Mouse (Mus musculus) kidney, postnatal 36 days (tissue): ENCODE results near the gene Il4.
A peak's percentile ranks its signal among the peaks of the same experiment; 100 is the strongest.

Experiments
- DNase-seq, 2 experiments: peaks; one replicate each; pipeline ENCODE4 v3.0.0; 2021 to 2022; ENCODE audit warnings: mixed read lengths in 2 of 2

Il4 gene

DNA sequence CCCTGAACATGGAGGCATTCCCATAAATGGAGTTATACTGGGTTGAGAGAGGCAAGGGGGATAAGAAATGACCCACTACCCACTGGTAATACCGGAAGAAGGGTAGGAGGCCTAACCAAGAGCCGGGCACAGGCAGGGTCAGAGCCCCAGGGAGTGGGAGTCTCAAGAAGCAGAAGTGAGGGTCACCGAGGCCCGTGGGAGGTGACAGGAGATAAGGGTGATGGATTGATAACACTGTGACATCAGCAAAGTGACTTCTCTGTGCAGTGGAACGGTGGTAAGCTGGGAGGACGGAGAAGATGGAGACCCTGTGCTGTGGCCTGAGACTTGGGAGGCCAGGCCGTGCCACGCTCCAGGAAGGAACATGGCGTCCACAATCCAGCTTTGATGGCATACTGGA, 5.1 kb upstream of the Il4 start:
- DNase-seq: no peak

DNA sequence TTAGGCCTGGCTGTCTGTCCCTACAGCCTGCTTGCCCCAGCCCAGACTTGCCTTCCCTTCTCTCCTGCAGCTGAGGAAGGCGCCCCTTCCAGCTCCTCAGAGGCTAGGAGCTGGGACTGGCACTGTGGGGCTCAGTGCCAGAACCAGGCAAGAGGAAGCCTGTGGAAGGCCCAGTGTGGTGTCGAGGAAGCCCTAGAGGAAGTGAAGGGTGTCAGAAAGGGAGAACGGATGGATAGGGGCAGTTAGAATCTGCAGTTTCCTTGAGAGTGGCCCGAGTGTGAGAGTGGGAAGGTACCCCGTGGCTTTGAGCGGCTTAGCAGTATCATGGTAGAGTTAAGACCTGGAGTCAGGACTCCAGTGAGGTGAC, 4.0 kb upstream of the Il4 start:
- DNase-seq: no peak

DNA sequence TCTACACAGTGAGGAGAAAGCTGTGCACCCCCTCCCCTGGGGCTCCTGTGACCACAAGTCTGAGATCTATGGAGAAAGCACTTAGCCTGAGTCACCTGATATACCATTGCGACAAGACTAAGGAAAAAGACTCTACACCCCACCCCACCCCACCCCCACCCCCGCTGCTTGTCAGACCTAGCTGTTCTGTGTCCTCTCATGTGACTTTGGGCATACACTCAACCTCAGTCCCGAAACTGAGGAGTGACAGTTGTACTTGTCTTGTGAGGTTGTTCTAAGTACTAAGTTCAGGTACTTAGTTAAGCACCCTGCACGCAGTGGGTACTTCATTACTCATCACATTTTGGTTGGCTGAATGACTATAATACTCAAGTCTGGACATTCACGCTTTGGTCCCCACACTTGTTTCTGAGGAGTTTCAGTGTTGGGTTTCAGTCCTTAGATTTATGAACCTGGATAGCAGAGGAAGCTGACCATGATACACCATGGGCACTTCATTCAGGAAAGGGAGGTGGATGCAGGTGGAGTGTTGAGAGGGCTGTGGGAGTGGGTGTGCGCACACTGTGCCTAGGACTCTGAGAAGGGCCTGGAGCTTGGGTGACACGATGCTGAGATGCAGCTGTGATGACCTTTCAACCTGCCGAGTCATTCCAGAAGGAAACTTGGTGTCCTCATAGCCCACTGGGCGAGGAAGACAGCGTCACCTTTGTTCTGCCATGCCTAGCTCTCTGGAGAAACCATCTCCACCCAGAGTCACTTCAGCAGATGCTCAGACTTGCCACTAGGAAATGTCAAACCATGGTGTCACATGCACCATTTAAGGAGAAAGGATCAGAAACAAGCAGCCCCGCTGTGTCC, 3.3 kb upstream of the Il4 start:
- DNase-seq: no peak

DNA sequence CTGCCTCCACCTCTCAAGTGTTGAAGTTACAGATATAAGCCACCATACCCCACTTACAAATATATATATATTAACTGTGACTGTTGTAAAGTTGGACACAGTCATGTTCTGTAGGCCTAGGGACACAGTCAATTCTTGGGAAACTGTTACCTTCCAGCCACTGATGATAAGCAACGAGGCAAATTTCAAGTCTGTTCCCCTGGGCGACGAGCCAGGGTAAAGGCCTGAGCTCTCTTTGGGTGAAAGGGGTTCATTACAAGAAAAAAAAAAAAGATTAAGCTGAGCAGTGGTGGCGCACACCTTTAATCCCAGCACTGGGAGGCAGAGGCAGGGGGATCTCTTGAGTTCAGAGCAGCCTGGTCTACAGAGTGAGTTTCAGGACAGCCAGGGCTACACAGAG, 1.6 kb upstream of the Il4 start:
- no peak for DNase-seq

DNA sequence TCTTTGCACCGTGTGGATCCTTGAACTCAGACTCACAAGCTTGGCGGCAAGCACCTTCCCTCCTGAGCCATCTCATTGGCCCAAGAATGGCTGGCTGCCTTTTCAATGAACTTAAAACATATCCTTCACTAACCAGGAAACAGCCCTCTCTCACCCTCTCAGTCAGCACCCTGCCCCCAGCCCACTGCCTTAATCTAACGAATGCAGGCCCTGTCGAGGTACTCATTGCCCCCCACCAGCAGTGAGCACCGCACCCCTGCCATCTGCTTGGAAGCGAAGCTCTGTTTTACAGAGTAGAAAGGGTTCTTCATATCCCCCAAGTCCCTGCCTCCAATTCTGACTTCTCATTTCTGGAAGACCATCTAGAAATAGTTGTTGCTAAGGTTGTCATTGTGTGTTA, 959 bp upstream of the Il4 start:
- no peak for DNase-seq

DNA sequence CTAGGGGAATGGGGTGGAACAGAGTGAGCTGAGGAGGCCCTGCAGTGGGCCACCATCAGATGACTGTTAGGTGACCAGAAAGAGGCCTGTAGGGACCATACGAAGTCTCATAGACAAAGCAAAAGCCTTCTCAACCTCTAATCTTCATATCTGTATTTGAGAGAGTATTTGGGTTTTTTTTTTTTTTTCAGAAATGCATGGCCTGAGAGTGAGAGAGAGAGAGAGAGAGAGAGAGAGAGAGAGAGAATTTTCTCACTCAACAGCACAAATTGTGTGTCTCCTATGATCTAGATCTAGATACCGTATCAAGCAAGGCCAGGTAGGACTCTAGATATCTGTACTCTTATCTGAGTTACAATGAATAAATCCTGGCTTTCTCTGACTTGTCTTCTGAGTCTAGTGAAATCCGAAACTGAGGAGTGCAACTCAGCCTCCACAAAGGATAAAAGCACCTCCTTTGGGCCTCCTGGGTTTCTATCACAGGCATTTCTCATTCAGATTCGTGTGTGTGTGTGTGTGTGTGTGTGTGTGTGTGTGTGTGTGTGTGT, 833 bp downstream of the Il4 start:
- no peak for DNase-seq

DNA sequence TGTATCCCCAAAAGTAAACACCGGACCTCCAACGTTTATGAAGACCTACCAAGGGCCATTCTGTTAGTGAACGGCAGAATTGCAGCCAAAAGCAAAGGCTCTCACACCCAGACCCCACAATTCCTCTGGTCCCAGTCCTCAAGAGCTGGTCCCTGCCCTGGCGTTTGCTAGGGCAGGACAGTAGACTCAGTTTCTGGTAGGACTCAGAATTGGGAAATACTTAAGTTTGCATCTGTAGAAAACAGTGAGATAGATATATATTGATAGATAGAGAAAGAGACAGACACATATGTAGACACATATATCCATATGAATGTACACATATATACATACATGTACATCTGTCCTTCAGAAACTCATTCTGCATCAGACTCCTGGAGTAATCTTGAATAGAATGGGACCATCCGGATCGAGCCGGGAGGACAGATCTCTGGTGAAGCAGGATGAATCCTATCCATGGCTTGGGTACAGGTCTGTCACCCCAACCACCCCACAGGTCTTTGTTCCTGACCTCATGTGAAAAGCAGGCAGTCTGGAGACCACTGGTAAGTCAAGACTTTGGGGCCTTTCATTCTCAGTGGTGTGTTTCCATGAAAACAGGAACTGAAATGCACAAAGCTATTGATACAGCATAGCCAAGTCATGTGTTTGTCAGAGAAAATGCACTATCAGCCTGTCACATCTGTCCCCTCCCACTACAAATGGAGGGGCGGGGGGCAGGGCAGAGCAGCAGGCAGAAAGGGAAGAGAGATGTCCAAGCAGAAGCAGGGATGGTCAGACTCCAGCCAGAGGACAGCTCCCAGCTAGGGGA, 1.5 kb downstream of the Il4 start:
- no peak for DNase-seq

DNA sequence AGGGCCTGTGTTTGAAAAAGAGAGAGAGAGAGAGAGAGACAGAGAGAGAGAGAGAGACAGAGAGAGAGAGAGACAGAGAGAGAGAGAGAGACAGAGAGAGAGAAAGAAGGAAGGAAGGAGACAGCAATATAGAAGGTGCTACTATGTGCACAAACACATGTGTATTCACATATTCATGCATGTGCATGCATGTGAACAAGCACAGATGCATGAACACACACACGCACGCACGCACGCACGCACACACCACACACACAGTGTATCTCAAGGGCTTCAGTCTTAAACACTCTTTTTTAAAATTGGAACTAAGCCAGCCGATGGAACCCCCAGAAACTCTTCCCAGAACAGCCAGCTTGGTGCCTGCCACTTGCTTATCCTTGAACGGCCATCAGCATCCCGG, 2.9 kb downstream of the Il4 start:
- DNase-seq: no peak

DNA sequence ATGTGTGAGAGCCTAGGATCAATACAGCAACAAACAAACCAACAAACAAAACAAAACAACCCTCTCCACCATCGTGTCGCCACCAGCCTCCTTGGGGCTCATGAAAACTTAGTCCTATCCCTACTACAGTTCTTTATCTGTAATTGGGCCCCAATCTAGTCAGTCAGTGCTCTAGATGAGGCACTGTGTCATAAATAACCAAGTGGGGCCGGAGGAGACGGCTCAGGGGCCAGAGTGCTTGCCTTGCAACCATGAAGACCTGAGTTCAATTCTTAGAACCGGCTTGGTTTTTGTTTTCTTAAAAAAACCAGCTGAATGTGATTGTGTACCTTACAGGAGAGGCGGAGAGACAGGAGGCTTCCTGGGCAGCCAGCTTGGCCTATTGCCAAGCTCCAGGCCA, 3.3 kb downstream of the Il4 start:
- DNase-seq: no peak

DNA sequence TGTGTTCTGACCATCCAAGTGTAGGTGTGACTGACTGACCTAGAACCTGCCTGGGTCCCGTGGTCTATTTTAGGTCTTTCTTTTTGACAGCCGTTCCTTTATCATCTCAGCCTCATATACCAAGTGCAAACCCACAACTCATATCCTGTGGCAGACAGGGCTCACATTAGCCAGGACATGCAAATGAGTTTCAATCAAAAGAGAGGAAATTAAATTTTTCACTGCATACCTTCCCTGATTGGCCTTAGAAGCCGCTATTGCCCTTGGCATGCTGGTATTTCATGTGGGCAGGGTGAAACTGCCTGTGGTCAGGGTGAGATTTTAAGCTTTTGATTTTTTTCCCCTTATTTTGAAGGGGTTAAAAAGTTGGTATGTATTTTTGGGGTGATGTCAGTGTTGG, 8.8 kb downstream of the Il4 start:
- DNase-seq: no peak

DNA sequence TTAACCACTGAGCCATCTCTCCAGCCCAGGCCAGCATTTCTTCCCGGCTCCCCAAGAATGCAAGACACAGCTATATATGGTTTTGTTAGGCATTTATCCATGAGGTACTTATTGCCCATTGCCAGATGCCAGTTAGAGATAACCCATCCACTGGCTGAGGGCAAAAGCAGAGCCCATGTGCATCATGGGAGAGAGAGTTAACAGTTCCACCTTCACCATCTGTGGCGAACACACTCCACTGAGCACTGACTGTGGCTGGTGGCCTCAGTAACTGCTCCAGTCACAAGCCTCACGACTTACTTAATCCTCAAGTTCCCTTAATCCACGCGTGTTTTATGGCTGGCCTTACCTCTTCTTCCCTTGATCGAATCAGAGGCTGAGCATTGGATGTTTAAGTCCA, 9.2 kb downstream of the Il4 start:
- DNase-seq: no peak

DNA sequence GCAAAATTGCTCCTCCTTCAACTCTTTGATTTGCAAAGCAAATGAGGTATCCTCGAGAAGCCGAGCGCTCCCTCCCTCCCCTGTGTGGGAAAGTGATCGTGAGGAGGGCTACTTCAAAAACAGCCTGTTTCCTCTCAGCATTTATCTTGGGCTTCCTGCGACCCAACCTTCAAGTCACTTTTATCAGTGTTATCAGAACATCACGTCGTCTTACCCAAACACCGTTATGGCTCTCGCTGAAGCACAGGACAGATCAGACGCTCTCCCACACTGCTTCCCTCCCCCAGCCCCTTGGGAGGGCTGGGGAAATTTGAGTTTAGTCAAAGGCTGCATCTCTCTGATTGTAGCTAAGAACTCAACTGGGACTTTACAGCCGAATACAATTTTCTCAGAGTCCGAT, 12.9 kb downstream of the Il4 start:
- no peak for DNase-seq

DNA sequence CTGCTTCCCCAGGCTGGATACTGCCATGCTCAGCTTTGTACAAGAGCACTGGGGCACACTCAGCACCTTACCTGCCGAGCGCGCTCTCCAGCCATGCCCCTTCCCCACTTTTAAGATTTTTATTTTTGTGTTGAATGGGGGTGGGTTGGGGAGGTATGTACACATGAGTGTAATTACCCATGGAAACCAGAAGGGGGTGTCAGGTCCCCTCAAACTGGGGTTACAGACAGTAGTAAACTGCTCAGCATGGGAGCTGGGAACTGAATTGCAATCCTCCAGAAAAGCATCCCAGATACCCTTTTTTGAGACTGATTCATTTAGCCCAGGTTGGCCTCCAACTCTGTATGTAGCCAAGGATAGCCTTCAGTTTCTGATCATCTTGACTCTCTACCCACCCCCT, 13.5 kb downstream of the Il4 start:
- DNase-seq: no peak

DNA sequence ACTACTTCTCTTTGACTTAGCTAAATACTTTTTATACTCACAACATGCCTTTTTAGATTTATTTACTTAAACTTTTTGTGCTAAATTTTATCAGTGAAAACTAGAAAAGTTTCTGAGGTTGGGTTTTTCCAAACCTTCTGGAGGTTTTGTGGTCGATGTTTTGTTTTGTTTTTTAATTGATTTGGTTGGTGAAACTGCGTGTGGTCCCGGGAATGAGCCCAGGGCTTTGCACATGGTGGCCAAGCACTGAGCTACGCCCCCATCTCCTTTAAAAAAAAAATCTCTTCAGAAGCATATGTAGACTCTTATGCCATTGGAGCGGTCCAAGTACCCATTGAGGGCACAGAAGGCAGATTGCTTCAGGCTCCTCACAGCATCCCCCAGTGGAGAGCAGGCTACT, 27.4 kb downstream of the Il4 start:
- no peak for DNase-seq

DNA sequence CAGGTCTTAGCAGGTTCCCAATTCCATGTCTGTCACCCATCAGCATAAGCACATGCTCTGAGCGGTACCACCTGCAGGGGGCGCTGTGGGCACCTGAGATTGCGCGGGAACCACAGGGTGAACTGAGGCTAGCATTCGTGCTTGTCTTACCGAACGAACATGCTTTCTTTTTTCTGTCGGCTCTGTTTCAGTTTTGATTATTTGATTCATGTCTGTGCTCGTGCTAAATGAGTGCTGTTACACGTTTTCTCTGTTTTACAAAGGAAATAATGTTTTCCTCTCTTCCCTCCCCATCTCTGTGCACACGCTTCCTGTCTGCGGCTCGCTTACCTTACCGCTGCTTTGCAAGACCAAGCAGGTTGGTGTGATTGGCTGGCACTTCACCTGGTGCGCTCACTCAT, 28.1 kb downstream of the Il4 start:
- peak in 1 of 2 experiments; percentile 54 for DNase-seq

DNA sequence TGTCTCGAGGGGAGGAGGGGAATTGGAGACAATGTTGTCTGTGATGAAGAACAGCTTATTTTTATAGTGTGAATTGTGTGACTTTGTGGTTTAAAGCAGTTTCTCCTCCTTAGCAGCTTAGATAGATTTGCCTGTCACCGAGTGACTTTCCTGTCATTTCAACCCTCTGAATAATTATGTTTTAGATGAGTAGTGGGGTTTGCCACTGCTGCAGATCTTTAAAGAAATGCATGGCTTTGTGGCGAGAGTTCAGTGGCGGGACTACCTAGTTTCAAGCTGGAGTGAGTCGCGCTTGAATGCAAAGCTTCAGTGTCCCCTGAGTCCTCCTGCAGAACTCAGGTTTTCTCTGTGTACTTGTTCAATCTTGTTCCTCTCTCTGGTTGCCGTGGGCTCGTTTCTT, 30.2 kb downstream of the Il4 start:
- no peak for DNase-seq

DNA sequence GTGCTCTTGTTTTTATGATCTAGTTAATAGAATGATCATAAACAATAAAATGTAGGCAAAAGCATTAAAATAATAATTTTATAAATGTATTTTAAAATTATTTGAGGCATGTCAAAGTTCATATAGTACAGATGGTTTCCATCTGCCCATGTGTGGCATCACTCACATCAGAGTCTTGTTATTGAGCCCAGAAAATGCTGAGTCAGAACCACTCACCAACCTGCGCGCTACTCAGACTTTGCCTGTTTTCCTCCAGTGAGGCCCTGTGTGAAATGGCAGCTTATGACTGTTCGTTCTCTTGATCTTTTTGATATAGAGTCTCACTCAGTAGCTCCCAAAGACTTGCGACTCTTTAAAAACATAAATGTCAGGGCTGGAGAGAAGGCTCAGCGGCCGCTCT, 33.0 kb downstream of the Il4 start:
- DNase-seq: no peak

DNA sequence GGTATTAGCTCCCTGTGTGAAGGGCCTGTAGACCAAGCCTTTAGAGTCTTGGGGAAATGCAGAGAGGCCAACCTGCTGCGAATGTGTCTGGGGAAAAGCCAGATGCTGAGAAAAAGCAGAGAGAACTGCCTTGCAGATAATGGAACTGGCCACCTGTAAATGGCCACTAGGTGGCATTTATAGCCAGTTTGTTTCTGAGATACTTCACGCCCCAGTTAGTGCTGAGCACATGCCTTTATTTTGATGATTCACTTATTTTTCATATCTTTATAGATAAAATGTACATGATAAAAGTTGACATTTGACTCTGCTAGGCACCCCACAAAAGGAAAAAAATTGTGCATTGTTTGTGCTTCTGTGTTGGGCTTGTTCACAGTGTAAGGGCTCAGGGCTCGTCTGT, 33.6 kb downstream of the Il4 start:
- DNase-seq: peak; percentile 6 to 29

DNA sequence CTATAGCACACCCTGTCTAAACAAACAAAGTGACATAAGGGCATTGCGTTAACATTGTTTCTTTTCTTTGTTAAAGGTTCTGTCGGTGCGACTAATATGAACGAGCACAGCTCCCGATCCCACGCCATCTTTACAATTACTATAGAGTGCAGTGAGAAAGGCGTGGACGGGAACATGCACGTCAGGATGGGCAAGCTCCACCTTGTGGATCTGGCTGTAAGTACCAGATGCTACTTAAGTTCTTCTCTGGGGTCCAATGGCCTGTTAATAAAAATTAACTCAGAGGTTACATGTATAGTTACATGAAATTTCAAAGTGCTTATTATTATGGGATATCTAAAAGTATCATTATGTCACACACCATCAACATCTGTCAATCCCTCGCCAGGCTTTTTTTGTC, 35.3 kb downstream of the Il4 start:
- DNase-seq: no peak

DNA sequence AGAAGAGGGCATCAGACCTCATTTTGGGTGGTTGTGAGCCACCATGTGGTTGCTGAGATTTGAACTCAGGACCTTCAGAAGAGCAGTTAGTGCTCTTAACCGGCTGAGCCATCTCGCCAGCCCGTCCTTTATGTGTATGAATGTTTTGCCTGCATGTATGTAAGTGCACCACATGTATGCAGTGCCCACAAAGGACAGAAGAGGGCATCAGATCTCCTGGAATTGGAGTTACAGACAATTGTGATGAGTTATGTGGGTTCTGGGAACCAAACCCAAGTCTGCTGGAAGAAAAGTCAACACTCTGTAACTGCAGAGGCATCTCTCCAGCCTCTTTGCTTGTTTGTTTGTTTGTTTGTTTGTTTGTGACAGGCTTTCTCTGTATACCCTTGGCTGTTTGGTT, 37.9 kb downstream of the Il4 start:
- no peak for DNase-seq

DNA sequence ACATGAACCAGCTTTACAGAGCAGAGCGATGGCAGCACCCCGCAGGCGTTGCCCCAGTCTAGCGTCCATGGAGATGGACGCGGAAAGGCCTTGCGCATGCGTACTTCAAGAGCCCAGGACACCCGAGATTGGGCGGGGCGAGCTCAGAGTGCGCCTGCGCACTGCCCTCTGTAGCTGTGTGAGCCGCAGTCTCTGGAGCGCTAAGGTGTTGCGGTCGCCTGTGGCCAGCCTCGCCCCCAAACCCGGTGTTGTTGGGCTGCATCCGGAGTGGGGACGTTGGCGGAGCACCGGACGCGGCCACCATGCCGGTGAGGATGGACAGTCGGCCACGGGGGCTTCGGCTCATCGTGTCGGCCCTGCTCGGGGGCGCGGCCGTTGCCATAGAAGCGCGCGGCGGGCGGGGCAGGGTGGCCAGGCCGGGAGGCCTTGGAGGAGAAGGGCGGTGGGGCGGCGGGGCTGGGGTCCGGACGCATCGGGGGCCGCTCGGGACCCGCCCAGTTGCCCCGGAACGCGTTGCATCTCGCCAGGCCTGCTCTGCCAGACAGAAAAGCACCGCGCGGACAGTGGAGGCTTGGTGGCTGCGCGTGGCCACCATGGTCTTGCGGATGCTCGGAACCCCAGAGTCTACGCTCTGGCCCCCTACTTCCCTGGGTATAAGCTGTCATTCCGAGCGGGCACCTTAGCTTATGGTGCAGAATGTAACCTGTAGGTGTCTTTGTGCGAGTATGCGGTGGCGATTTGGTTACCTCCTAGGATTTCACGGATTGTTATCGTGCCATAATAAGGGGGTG, 51.0 kb downstream of the Il4 start, which contains the start of gene Kif3a:
TSS of gene Kif3a (plus strand) at position 156 of the 791 bp plus-strand sequence.
- DNase-seq: peak; percentile 95 to 97

DNA sequence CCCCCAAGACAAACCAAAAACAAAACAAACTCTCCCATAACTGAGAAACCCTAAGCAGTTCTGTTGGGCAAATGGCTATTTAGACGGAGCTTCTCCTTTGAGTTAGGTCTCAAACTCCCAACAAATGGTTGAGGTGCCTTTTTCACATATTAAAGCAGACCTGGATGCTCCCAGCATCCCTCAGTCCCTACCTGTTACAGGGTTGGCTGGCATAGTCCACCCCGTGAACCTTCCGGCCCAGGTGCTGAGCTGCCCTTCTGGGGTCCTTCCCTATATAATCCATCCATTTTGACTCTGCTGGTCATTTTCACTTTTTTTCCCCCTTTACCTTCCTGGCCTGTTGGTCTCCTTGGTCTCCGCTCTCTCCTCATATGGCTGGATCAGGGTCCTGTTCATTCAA, 51.8 kb downstream of the Il4 start:
- DNase-seq: no peak

DNA sequence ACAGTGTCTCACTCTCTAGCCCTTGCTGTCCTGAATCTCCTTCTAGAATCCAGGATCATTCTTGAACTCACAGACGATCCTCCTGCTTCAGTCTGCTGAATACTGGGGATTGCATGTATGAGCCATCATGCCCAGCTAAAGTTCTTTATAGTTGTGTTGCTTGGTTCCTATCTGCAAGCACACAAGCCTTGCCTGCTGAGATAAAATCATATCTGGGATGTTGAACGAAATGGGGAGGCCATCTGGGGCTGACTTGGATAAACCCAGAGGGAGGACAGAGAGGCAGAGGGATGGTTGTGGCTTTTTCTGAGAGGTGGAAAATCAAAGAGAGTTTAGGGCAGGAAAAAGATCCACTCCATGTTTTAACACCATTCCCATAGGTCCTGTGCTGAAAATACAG, 56.5 kb downstream of the Il4 start:
- no peak for DNase-seq
